Mouse (Mus musculus) heart, embryonic 10.5 days (tissue): Measurements from ENCODE around the gene March7. TPM values are rescaled to one million over a fixed set of nuclear protein-coding genes. Genes with fewer than 3 reads are reported as not detected.

Experiments used
- polyA plus RNA-seq: library from polyadenylated mRNA; unstranded; fragments of >200 nt; fragmentation: Nextera tagmentation; extraction: Ambion mirVana; gene quantifications from 2 replicates; pipeline ENCODE4 v1.2.1, GENCODE M21; 2016

The March7 gene
- polyA plus RNA-seq, 1 experiment from 2014 or later, result 63.8 TPM

Other genes with a start within 250 kb of the March7 start
- 49.1 and 55.1 TPM in 2 replicates for gene Baz2b, start within 50 bp of the March7 start, polyA plus RNA-seq
- 18.7 and 25.9 TPM in 2 replicates for gene Cd302, start 74.6 kb downstream of the March7 start, polyA plus RNA-seq
- 5.3 and 6.6 TPM in 2 replicates for gene Ly75, start 173.4 kb downstream of the March7 start, polyA plus RNA-seq